Mouse (Mus musculus): ENCODE measurements around the gene Bclaf3. TPM values are rescaled to one million over a fixed set of nuclear protein-coding genes. Genes with fewer than 3 reads are reported as not detected.
"Not testable (repeated sequence)": the region's sequence is repeated elsewhere in the genome, so short reads cannot be mapped to it uniquely, and the experiment has no call there.

The Bclaf3 gene
- polyA plus RNA-seq (2015; fragmentation: Nextera tagmentation; extraction: Ambion mirVana), result 25.5 and 26.3 TPM in 2 replicates

DNA sequence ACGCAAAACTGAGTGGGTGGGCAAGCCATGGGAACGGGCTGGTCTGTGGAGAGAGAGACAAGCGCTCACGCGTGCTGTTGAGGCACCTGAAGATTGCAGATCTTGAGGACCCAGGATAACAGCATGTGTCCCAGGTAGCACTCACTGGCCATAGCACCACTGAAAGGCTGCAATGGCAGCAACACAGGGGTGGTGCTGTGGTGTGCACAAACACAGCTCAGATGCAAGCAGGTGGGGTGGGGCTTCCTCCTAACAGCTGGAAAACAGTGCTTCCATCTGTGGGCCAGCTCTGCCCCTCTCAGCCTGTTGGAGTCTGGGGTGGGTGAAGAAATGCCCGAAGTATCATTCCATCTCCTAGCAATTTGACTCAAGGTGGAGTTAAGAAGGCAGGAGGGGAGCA, at the start of gene Bclaf3:
Gene Bclaf3, plus strand, starts transcription at position 301 of the 400 bp plus-strand sequence.
- no peaks in the 10 kb centered on the region for H3K4me1 ChIP-seq
- H3K36me3 ChIP-seq (replicated peaks), result no peaks in the 10 kb centered on the region
- no peak within 1 kb of the TSS for H3K9ac ChIP-seq
- ATAC-seq (replicated peaks), result no peak
- H3K27ac ChIP-seq, result no peak within 1 kb of the TSS
- H3K4me2 ChIP-seq, result no peak within 1 kb of the TSS
- H3K27me3 ChIP-seq (replicated peaks), result peaks cover 3% of the 10 kb centered on the region; the same call in 1 of the 2 replicates
- WGBS, result 84% methylated on average over 6 of the region's 6 CpGs
- no peak within 1 kb of the TSS for H3K4me3 ChIP-seq
- H3K9me3 ChIP-seq, result no peaks in the 10 kb centered on the region

DNA sequence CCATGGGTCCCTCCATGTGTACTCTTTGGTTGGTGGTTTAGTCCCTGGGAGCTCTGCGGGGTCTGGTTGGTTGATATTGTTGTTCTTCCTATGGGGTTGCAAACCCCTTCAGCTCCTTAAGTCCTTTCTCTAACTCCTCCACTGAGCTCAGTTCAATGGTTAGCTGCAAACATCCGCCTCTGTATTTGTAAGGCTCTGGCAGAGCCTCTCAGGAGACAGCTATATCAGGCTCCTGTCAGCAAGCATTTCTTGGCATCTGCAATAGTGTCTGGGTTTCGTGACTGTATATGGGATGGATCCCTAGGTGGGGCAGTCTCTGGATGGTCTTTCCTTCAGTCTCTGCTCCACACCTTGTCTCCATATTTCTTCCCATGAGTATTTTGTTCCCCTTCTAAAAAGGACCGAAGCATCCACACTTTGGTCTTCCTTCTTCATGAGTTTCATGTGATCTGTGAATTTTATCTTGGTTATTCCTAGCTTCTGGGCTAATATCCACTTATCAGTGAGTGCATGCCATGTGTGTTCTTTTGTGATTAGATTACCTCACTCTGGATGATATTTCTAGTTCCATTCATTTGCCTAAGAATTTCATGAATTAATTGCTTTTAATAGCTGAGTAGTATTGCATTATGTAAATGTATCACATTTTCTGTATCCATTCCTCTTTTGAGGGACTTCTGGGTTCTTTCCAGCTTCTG, 48.1 kb upstream of the Bclaf3 start:
- not testable (repeated sequence) for H3K4me3 ChIP-seq; H3K27me3 ChIP-seq (replicated peaks); H3K4me1 ChIP-seq; H3K27ac ChIP-seq; ATAC-seq (replicated peaks); H3K9ac ChIP-seq; H3K9me3 ChIP-seq; H3K4me2 ChIP-seq; H3K36me3 ChIP-seq (replicated peaks)
- WGBS, result 77% methylated on average over 4 of the region's 4 CpGs

GRCm38 (mm10) chrX:159484247-159484646, 42.2 kb upstream of the Bclaf3 start:
- Histone ChIP-seq H3K9ac (no peak overlapping the region), H3K4me2 (no peak overlapping the region), H3K27me3 (replicated peaks) (no peaks in the 10 kb centered on the region), H3K27ac (no peak overlapping the region), H3K9me3 (no peaks in the 10 kb centered on the region), H3K4me1 (no peaks in the 10 kb centered on the region), H3K36me3 (replicated peaks) (no peaks in the 10 kb centered on the region), H3K4me3 (no peak overlapping the region)
- 77% methylated on average over 1 of the region's 1 CpGs for WGBS
- no peak for ATAC-seq (replicated peaks)

DNA sequence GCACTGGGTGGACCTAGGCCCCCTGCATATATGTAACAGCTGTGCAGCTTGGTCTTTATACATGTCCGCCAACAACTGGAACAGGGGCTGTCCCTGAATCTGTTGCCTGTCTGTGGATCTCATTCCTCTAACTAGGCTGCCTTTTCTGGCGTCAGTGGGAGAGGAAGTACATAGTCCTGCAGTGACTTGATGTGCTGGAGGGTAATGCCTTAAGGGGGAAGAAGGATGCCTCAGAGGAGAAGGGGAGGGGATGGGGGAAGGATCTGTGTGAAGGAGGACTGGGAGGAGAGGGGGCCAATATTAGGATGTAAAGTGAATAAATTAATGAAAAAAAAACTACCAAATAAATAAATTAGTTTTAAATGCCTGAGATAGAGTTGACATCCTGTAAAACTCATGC, 23.3 kb upstream of the Bclaf3 start:
- 58% methylated on average over 2 of the region's 2 CpGs for WGBS

GRCm38 (mm10) chrX:159508331-159509036, 18.0 kb upstream of the Bclaf3 start:
- no peak for ATAC-seq (replicated peaks)
- Histone ChIP-seq H3K9ac (no peak overlapping the region), H3K4me1 (no peaks in the 10 kb centered on the region), H3K9me3 (no peaks in the 10 kb centered on the region), H3K36me3 (replicated peaks) (no peaks in the 10 kb centered on the region), H3K27ac (no peak overlapping the region), H3K27me3 (replicated peaks) (no peaks in the 10 kb centered on the region), H3K4me3 (no peak overlapping the region), H3K4me2 (no peak overlapping the region)
- 66% methylated on average over 19 of the region's 19 CpGs for WGBS

More for the DNA sequence above, 23.3 kb upstream of the Bclaf3 start:
- Histone ChIP-seq H3K4me3 (no peak overlapping the region), H3K27ac (no peak overlapping the region), H3K4me1 (no peaks in the 10 kb centered on the region), H3K27me3 (replicated peaks) (no peaks in the 10 kb centered on the region), H3K36me3 (replicated peaks) (no peaks in the 10 kb centered on the region), H3K4me2 (no peak overlapping the region), H3K9ac (no peak overlapping the region), H3K9me3 (no peaks in the 10 kb centered on the region)
- ATAC-seq (replicated peaks), result no peak

DNA sequence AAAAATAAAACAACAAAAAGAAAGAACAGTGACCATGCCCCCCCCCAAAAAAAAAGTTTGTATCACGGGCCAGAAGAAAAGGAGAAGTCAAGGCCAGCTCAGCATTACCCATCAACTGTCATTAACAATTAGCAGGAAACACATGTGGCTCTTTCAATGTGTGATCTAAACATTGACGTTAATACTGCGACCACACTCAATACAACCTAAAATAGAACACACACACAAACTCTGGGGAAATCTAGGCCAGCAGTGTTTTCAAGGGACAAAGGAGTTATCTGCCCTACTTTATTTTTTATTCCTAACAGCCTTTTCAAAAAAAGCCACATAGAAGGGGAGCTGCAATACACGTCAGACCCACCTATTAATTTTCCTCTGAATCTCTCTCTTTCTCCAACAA, 17.4 kb upstream of the Bclaf3 start:
- Histone ChIP-seq H3K27me3 (replicated peaks) (no peaks in the 10 kb centered on the region), H3K4me3 (no peak overlapping the region), H3K9ac (no peak overlapping the region), H3K4me1 (no peaks in the 10 kb centered on the region), H3K36me3 (replicated peaks) (no peaks in the 10 kb centered on the region), H3K4me2 (no peak overlapping the region), H3K27ac (no peak overlapping the region), H3K9me3 (no peaks in the 10 kb centered on the region)
- WGBS, result 74% methylated on average over 4 of the region's 4 CpGs
- no peak for ATAC-seq (replicated peaks)

DNA sequence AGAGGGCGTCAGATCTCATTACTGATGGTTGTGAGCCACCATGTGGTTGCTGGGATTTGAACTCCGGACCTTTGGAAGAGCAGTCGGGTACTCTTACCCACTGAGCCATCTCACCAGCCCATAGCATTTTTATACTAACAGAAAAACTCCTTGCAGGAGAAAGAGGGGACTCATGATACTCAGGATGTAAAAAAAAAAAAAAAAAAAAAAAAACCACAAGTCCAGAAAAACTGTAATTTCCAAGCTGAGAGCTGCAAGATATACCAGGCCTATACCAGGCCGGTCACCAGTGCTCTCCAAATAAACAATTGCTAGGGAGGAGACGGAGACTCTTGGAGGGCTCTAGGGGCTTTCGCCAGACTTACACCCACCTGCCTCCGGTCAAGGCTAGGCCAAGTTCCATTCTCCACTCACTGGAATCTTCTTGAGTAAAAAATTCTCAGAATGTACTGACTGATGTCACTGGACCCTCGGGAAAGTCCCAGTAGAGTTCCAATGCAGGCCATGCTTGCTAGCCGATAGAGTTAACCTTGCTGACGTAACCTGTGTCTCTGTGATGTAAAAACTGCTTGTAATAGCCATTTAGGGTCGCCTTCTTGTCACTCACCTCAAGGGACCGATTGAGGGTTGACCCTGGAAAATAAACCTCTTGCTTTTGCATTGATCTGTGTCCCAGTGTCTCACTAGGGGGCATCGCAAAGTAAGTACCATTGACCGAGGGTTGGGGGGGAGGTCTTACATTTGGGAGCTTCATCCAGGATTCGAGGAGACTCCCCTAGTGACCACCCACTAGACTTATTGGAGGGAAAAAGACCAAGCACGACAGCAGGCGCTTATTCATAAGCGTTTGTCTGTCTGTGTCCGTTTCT, 16.4 kb upstream of the Bclaf3 start:
- H3K36me3 ChIP-seq (replicated peaks), result no peaks in the 10 kb centered on the region
- 82% methylated on average over 19 of the region's 19 CpGs for whole genome bisulfite sequencing
- ATAC-seq (replicated peaks), result no peak

DNA sequence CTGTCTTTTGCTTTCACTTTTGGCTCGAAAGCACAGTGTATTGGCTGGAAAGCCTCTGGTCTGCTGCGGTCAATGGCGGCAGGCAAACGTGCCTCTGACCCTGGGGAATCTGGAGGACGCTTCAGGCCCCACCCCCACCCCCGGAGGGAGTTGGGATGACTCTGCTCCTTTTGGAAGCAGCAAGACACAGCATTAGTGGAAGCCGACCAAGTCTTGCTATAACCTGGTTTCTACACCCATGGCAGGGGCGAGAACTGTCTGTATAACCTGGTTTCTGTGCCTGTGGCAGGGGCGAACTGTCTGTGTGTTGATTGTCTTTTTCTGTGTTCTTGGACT, 15.8 kb upstream of the Bclaf3 start:
- Histone ChIP-seq H3K27me3 (replicated peaks) (no peaks in the 10 kb centered on the region), H3K9ac (no peak overlapping the region), H3K4me2 (no peak overlapping the region), H3K4me1 (no peaks in the 10 kb centered on the region), H3K9me3 (no peaks in the 10 kb centered on the region), H3K36me3 (replicated peaks) (no peaks in the 10 kb centered on the region), H3K27ac (no peak overlapping the region), H3K4me3 (no peak overlapping the region)
- no peak for ATAC-seq (replicated peaks)
- WGBS, result 80% methylated on average over 9 of the region's 9 CpGs

More for the DNA sequence above, 16.4 kb upstream of the Bclaf3 start:
- no peak overlapping the region for H3K4me2 ChIP-seq
- no peaks in the 10 kb centered on the region for H3K9me3 ChIP-seq
- H3K4me3 ChIP-seq, result no peak overlapping the region
- no peak overlapping the region for H3K27ac ChIP-seq
- H3K4me1 ChIP-seq, result no peaks in the 10 kb centered on the region
- no peak overlapping the region for H3K9ac ChIP-seq
- no peaks in the 10 kb centered on the region for H3K27me3 ChIP-seq (replicated peaks)

DNA sequence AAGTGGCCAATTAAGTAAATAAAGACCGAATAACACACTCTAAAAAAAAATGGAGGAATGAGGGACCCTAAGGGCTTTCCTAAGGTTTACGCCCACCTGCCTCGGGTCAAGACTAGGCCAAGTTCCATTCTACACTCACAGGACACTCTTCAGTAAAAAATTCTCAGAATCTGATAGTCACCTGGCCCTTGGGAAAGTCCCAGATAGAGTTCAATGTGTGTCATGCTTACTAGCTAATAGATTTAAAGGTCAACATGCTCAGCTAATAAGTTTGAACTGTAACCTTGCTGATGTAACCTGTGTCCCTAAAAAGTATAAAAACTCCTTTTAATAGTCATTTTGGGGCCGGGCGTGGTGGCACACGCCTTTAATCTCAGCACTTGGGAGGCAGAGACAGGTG, 10.9 kb upstream of the Bclaf3 start:
- H3K4me3 ChIP-seq, result no peak overlapping the region
- no peak overlapping the region for H3K27ac ChIP-seq
- no peak overlapping the region for H3K9ac ChIP-seq
- no peaks in the 10 kb centered on the region for H3K9me3 ChIP-seq
- no peaks in the 10 kb centered on the region for H3K27me3 ChIP-seq (replicated peaks)
- no peak overlapping the region for H3K4me2 ChIP-seq
- ATAC-seq (replicated peaks), result no peak
- no peaks in the 10 kb centered on the region for H3K36me3 ChIP-seq (replicated peaks)
- H3K4me1 ChIP-seq, result no peaks in the 10 kb centered on the region
- 89% methylated on average over 6 of the region's 6 CpGs for WGBS

DNA sequence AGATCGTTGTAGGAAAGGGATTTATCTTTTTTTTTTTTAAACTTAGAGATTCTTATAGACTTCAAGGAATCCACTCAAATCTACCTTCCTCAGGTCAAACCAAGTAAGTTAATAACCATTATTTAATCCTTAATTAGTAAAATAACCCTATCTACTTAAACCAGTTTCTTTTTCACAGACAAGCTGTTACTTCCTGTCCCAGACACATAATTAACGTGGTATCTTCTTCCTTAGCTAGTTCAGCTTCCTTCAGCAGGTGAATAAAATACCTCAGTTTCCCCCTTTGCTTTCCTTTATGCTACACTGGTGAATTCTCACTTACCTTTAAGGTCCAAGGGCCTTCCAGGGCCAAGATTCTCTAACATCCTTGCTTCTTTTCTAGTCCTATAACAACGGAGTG, 4.7 kb upstream of the Bclaf3 start:
- 74% methylated on average over 3 of the region's 3 CpGs for WGBS
- H3K27me3 ChIP-seq (replicated peaks), result peaks cover 3% of the 10 kb centered on the region; the same call in 1 of the 2 replicates
- no peak for ATAC-seq (replicated peaks)
- H3K27ac ChIP-seq, result no peak overlapping the region
- H3K9ac ChIP-seq, result no peak overlapping the region
- H3K4me3 ChIP-seq, result no peak overlapping the region
- H3K4me2 ChIP-seq, result no peak overlapping the region
- no peaks in the 10 kb centered on the region for H3K4me1 ChIP-seq
- no peaks in the 10 kb centered on the region for H3K36me3 ChIP-seq (replicated peaks)
- H3K9me3 ChIP-seq, result no peaks in the 10 kb centered on the region

DNA sequence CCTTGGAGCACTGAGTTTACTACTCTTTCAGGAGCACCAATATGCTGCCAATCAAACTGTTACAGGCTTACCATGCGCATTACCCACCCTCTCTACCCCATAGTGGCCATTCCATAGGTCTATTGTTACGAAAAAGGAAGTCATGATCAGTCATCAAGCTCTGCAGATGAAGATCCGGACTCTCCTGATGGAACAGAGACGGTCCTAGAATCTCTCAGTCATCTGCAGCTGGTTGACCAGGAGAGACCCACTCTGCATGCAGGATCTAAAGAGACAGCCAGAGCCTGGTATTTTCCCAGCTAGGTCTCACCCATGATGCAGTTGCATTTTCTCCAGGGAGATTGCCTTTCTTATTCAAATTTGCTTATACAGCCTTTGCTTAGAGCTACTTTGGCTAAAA, 3.8 kb upstream of the Bclaf3 start:
- Histone ChIP-seq H3K9me3 (no peaks in the 10 kb centered on the region), H3K4me1 (no peaks in the 10 kb centered on the region), H3K27me3 (replicated peaks) (peaks cover 3% of the 10 kb centered on the region; the same call in 1 of the 2 replicates), H3K36me3 (replicated peaks) (no peaks in the 10 kb centered on the region), H3K4me3 (no peak overlapping the region), H3K4me2 (no peak overlapping the region), H3K27ac (no peak overlapping the region), H3K9ac (no peak overlapping the region)
- no peak for ATAC-seq (replicated peaks)
- WGBS, result 80% methylated on average over 4 of the region's 4 CpGs

- peak overlapping the region; percentile 51 for H3K4me2 ChIP-seq
Observed at GRCm38 (mm10) chrX:159532427-159532810, 5.9 kb downstream of the Bclaf3 start.

More at GRCm38 (mm10) chrX:159532427-159532810, 5.9 kb downstream of the Bclaf3 start:
- Histone ChIP-seq H3K27ac (peak overlapping the region; percentile 81), H3K4me1 (peaks cover 3% of the 10 kb centered on the region; the same call in 1 of the 2 replicates), H3K9ac (peak overlapping the region; percentile 61), H3K4me3 (peak overlapping the region; percentile 63), H3K9me3 (no peaks in the 10 kb centered on the region), H3K27me3 (replicated peaks) (no peaks in the 10 kb centered on the region), H3K36me3 (replicated peaks) (no peaks in the 10 kb centered on the region)
- WGBS, result 5% methylated on average over 38 of the region's 38 CpGs
- peak; percentile 99 for ATAC-seq (replicated peaks)

All from midbrain, embryonic 15.5 days (tissue).